Mouse (Mus musculus): Measurements from ENCODE around the gene Gp1ba. TPM values are rescaled to one million over a fixed set of nuclear protein-coding genes. Genes with fewer than 3 reads are reported as not detected.

The Gp1ba gene
- polyA plus RNA-seq, 1 experiment, result not detected

DNA sequence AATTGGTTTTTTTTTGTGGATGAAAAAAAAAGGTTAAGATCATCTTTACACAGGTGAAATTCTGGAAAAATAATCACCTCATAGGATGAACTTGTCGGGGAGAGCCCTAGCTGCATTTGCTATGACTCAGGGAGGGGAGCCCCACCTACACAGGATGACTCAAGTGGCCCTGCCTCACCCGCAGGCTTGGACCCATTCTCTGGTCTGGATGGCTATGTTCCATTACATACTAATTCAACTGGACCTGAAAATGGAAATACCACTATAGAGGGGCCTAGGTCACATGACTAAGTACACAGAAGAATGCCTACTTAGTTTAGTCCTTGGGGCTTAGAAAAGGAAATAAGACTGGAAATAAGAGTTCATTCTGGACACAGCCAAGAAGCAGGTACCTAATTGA, 12.5 kb downstream of the Gp1ba start:
- no peak for DNase-seq (ENCODE audit: low read depth, low spot score)

DNA sequence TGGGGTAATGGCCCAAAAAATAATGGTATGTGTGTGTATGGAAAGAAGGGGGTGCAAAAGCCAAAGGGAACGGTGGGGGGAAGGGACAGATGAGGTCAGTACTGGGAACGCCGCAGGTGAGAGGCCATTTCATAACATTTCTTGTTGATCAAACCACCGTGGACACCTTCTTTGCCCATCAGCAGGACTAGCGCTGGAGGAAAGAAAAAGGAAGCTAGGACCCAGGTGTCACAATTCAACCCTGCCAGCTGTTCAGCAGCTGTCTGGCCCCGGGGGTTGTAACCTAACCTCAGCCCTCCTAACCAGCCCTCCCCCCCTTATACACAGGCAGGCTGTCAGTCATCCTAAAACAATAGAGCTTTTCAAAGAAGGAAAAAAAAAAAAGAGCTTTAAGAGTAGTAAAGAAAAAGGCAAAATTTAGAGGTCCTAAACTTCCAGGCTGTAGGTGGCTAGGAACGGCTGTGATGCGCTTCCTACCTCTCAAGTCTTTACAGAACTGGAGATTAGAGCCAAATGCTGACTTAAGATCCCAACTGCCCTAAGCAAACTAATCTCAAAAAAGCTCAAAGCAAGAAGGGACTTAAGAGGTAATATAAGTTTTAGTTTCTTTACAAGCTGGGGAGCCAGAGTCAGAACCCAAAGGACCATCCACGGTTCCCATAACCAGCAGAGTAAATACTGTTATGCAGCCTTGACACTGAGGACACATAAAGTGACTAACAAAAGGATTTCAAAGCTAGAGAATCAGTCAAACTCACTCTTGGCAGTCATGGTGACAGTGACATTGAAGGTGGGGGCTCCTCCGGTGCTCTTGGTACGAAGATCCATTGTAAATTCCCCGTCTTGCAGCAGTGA, 13.3 kb downstream of the Gp1ba start:
- no peak for DNase-seq (ENCODE audit: low read depth, low spot score)
- WGBS, result 16% methylated on average over 12 of the region's 12 CpGs

More for the DNA sequence above, 12.5 kb downstream of the Gp1ba start:
- WGBS, result 4% methylated on average over 2 of the region's 2 CpGs

DNA sequence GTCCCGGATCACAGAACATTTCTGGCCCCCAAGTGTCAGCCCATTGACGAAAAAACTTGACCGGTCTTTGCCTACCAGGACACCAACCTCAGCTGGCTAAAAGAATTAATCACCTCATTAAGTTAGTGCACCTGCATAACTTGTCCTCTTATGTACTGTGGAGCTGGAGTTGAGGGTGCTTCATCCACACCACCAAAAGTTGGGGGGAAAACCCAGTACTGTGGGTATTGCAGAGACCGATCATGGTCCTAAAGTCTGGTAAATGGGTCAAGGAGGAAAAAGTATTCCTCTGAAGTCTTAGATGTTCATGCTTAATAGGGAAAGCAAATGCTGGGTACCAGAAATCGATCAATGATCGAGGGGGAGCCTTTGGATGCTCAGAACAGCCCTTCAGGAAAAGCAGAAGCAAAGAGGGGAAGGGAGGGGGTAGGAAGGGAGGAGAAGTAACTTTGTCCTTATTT, 14.0 kb downstream of the Gp1ba start:
- no peak for DNase-seq (ENCODE audit: low read depth, low spot score)
- WGBS, result 7% methylated on average over 6 of the region's 6 CpGs

DNA sequence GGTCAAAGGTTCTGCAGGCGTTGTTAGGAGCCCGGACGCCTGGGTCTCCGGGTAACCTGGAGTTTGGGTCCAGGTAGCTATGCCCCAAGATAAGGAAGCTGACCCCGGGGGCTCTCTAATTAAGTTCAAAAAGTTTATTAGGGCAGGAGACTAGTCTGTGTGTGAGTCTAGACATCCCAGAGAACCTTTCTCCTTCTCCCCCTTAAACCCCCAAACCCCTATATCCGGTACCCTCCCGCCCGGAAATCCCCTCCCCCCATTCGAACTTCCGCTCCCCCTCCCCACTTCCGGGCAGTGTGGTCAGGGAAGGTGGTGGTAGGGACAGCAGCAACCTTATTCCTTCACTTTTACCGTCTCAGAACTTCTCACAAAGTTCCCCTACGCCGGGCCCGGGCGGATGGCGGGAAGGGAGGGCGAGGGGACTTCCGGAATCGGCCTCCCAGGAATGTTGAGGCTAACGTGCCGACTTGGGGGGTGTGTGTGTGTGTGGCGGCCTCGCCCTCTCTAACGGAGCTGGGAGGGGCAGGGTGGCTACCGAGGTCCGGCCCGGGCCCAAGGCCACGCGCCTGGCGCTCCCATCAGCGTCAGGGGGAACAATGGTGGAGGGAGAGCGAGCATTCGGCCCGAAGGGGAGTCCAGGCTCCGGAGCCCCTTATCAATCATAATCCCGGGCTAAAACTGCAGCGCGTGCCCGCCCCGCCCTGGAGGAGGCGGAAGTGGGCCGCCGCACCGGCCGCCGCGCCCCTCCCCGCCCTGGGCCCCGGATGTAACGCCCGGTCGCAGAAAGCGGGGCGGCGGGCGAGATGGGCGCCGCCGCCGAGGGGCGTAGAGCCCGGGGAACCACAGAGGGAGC, 14.6 kb downstream of the Gp1ba start:
- no peak for DNase-seq (ENCODE audit: low read depth, low spot score)
- WGBS, result 1% methylated on average over 63 of the region's 63 CpGs

DNA sequence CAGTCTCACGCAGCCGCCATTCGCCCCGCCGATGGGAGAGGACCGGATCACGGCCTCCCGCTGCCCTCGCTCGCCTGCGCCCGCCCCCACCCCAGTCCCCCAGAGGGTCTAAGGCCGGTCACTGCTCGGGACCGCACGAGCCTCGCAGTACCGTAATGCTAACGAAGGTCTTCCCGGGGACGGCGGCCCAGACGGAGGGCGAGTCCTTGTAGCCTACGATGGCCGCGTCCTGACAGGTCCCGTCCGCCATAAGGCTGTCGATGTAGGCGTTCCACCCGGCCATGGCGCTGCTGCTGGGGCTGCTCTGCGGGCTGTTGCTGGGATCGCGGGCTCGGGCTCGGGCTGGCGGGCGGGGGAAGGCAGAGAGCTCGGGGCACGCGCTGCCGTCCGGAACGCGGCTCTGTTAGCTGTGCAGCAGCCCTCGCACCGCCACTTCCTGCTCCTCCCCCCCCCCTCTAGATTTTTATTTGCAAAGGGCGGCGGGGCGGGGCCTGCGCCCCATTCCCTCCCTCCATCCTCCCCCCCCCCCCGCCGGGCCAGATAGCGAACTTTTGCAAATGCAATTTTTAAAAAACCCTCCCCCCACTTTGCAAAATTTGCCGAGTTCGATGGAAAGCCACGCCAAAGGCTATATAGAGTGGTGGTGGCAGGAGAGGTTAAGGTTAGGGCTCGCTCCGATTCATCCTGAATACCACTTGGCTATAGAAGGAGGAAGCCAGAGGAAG, 15.4 kb downstream of the Gp1ba start, which contains the start of gene Pfn1:
Gene Pfn1 (minus strand): TSS at position 447 of the 725 bp plus-strand sequence.
- 1% methylated on average over 57 of the region's 61 CpGs for WGBS

DNA sequence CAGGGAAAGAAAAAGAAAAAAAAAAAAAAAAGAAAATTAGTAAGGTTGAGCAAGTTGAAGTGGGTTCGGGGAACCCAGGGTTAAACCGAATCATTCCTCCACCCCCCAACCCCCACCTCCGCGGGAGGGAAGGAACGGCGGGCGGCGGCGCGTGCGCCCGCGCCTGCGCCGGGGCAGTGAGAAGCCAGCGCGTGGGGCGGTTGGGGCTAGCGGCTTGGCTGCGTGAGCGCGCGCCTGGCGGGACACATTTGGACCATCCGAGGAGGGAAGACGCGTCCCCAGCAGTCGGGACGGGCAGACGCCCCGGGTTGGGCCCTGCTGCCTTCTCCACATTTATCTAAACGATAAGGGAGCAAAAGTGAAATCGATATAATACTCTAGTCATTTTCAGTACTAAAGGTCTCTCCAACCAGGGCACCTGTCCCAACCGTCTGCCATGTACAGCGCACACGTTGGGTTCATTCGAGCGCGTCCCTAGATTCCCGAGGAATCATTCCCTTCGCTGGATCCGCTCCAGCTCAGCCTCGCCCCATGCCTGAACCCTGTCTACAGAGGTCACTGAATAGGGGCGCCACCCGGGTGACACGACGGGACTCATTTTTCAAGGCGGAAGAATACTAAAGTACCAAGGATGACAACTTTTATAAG, 16.1 kb downstream of the Gp1ba start:
- under 1% methylated on average over 48 of the region's 48 CpGs for WGBS
- DNase-seq (ENCODE audit: low read depth, low spot score), result no peak

More for the DNA sequence above, 15.4 kb downstream of the Gp1ba start, which contains the start of gene Pfn1:
- DNase-seq (ENCODE audit: low read depth, low spot score), result no peak

DNA sequence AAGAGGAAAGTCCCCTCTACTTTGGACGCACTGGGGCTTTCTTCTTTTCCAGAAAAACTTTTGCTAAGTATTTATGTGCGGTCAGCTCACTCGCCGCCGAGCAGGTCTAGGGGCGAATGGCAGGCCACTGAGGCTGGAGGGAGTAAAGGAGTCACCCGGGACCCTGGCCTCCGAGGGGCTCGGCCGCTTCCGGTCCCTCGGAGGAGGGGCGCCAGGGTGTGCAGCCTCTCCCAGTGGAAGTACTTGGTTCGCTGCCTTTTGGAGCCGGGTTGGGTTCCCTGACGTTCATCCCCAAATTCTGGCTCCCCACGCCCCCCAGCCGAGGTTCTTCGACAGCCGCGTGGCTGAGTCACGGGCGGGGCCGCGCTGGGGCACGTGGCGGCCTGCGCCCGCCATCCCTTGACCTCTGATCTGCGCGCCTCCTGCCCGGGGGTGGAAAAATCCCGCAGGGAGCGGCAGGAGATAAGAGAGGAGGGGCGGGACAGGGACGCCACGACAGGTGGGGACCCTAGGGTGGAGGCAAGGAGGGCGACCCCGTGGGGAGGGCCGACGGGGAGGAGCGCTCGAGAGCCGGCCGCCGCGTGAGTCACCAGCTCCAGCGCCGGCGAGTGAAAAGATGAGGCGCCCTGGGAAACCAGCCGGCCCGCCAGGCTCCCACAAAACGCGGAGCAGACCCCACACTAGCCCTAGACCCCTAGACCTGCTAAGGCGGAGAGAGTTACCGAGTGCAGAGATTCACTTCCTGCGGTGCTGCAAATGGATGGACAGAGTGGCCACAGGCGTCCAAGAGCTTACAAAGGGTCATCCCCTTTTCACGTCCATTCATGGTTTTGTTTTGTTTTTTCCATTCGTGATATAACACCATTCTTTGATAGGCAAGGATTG, 16.9 kb downstream of the Gp1ba start:
- no peak for DNase-seq (ENCODE audit: low read depth, low spot score)
- WGBS, result 1% methylated on average over 61 of the region's 61 CpGs

DNA sequence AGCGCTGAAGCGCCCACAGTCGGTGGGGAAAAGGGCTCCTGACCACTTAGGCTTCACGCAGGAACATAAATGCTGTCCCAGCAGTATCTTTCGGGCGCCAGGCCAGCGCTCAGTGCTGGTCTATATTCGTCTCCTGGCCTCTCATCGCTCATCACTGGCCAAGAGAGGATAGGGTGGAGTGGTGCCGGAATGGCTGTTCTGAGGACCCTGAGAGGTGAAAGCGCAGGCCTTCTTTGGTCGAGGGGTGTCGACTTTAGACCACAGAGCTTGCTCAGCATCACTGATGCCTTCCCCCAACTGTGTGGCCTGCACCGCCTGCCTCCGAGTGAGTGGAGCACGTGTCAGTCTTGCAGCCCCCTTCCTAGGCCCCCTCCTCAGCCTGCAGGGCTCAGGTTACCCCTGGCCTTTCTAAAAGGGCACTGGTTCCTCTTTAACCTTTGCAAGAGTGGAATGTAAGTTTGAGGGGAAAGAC, 17.6 kb downstream of the Gp1ba start:
- DNase-seq (ENCODE audit: low read depth, low spot score), result no peak
- WGBS, result 20% methylated on average over 16 of the region's 16 CpGs

DNA sequence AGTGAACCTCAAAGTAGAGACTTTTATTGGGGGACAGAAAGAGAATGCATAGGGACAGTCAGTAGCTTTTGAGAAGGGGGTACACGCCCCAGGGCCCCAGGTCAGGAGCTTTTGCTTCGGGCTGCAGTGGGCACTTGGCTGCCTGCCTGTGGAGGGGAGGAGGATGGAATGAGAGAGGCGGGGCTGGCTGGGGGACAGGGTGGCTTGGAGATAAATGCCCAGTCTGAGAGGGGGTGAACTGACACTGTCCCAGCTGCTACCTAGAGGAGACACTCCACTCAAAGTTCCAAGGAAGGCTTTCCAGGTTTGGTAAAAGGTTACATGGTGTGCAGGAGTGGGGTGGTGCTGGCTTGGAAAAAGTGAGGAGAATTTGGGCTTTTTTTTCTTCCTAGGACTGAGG, 18.0 kb downstream of the Gp1ba start, which contains the start of gene Eno3:
Gene Eno3 (plus strand): TSS at position 239 of the 400 bp plus-strand sequence.
- no peak for DNase-seq (ENCODE audit: low read depth, low spot score)
- 45% methylated on average over 3 of the region's 3 CpGs for WGBS

DNA sequence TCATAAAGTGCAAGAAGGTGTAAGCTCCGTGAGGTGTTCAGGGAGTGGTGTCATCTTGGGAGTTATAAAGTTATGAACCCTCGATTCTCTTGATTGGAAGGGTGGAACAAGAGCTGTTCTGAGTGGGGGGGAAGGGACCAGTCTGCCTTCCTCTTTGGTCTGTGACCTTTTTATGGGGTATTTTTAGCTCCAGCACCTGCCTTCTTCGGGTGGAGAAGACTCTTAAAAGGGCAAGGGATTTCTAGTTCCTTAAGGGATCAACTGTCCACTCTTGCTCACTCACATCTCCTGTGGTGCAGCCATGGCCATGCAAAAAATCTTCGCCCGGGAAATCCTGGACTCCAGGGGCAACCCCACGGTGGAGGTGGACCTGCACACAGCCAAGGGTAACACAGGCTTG, 18.7 kb downstream of the Gp1ba start:
- DNase-seq (ENCODE audit: low read depth, low spot score), result no peak
- WGBS, result 37% methylated on average over 6 of the region's 6 CpGs

DNA sequence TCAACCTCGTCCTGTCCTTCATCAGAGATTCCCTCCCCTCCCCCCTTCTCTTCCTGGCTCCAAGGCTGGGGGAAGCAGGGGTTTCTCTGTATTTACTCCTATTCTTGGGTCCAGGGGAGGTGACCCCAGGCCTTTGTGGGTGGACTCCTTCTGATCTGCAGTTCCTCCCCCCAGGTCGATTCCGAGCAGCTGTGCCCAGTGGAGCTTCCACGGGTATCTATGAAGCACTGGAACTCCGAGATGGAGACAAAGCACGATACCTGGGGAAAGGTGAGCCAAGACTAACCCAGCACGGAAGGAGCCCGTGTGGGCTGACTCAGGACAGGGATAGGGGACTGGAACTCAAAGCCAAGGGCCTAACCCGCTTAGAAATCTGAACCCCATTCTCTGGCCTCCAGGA, 19.1 kb downstream of the Gp1ba start:
- WGBS, result 78% methylated on average over 9 of the region's 9 CpGs
- DNase-seq (ENCODE audit: low read depth, low spot score), result no peak

DNA sequence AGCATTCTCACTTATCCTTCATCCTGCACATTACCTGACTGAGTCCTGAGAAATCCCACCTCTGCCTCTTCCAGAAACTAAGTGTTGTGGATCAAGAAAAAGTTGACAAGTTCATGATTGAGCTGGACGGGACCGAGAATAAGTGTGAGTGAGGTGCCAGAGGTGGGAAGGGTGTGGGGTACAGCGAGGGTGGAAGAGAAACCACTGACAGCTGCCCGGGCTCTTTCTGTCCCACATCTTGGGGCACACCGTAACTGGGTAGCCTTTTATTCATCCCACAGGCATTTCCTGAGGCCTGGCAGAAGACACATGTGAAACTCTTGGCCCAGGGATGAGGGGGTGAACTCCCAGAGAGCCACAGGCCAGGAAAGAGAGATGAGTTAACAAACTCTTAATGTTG, 19.6 kb downstream of the Gp1ba start:
- WGBS, result 89% methylated on average over 5 of the region's 5 CpGs
- no peak for DNase-seq (ENCODE audit: low read depth, low spot score)

DNA sequence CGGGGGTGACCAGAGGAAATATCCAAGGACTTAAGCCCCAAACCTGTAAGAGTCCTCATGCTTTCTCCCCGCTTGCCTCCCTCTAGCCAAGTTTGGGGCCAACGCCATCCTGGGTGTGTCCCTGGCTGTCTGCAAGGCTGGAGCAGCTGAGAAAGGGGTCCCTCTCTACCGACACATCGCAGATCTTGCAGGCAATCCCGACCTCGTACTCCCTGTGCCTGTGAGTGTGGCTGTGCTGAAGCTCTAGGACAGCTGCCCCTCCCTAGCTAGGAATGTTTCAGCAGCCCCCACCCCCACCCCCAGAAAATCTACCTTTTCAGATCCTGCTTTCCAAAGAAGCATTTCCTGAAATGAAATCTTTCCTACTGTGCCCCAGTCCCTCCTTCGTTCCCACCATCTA, 20.0 kb downstream of the Gp1ba start:
- WGBS, result 75% methylated on average over 8 of the region's 8 CpGs
- no peak for DNase-seq (ENCODE audit: low read depth, low spot score)

DNA sequence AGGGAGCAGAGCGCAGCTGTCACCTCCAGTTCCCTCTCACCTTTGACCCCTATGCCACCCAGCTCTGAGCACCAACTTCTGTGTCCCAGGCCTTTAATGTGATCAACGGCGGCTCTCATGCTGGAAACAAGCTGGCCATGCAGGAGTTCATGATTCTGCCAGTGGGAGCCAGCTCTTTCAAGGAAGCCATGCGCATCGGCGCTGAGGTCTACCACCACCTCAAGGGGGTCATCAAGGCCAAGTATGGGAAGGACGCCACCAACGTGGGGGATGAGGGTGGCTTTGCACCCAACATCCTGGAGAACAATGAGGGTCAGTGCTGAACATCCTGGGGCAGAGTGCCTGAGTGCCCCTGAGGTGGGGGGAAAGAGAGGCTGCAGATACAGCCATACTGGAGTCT, 21.6 kb downstream of the Gp1ba start:
- WGBS, result 93% methylated on average over 8 of the region's 8 CpGs
- no peak for DNase-seq (ENCODE audit: low read depth, low spot score)

DNA sequence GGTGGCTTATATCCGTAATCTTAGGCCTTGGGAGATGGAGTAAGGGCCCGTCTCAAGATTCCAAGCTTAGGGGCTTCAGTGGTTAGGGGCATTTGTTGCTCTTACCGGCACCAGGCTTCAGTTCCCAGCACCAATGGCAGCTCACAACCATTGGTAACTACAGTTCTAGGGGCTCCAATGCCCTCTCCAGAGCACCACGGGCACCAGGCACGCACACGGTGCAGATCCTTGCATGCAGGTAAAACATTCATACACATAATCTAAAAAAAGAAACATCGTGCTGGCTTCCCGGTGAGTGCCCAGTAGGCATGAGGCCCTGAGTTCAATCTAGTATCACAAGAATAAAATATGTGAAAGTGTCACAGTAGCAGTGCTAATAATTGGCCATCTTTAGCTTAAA, 24.2 kb downstream of the Gp1ba start:
- 90% methylated on average over 8 of the region's 8 CpGs for WGBS
- no peak for DNase-seq (ENCODE audit: low read depth, low spot score)

DNA sequence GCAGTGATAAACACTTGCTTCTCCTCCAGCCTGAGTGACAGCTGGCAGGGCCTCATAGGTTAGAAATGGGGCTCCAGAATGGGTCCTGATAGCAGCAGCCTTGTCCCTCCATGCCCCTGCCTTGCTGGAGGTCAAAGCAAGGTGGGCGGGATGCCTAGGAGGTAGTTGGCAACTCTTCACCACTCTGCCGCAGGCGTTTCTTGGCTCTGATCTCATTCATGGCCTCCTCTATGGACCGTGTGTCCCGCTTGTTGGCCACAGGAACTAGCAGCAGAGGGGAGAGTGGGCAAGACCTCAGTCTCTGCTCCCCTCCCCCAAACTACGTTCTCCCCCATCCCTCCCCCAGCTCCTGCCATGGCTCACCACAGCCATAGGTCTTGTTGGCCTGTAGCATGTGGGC, 25.0 kb downstream of the Gp1ba start:
- 89% methylated on average over 6 of the region's 6 CpGs for WGBS
- no peak for DNase-seq (ENCODE audit: low read depth, low spot score)

DNA sequence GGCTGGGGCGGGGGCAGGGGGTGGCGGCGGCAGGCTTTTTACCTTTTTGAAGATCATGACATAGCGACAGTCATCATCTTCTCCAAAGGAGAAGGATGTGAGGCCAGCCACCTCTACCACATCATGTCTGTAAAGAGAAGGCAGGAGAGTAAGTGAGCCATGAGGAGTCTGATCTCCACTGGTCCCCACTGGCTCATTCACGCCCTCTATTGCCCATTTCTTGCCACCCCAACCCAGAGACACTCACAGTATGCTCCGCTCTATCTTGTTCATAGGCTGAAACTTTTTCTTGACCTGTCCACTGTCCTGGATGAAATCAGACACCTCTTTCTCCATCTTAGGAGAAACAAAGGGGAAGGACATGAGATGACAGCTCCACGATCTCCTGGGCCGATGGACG, 25.8 kb downstream of the Gp1ba start:
- no peak for DNase-seq (ENCODE audit: low read depth, low spot score)
- 97% methylated on average over 9 of the region's 9 CpGs for WGBS

DNA sequence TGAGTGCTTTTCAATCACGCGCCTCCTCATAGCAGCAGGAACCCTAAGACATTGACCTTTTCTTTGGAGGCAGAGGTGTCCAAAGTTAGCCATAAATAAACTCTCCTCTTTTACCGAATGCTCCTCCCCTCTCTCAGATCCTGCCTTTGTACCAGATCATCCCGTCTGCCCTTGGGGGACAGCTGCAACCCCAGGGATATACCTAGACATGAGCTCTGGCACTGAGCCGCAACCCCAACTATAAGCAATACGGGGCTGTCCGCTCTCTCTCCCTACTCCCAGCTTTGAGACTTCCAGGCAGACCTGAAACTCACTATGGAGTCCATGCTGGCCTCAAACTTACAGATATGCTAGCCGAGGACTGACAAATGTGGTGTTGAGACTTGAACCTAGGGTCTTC, 27.8 kb downstream of the Gp1ba start:
- 92% methylated on average over 8 of the region's 8 CpGs for WGBS
- DNase-seq (ENCODE audit: low read depth, low spot score), result no peak

Measured in large intestine, adult 2 months (tissue).